8 mouse cellular contexts compared by ENCODE assay signal in the genomic region with DNA sequence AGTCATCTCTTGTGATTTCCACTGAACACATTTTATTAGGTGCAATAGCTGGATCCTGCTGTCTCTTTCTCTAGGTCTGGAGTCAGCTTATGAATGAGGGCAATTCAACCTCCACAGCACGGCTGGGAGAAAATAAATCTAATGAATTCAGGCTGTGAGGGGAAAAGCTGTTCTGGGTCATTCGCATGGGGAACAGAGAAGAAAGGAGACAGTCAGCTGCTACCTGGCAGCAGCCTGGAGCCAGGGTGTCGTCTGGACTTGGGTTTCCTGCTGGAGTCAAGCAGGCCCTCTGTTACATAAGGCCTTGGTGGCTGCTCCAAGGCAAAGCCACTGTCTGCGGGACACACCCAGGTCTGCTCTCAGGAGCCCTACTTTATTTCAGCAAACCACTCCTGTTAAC.
DNase-seq lines count a peak whose midpoint lies in the region; ATAC-seq and TF ChIP-seq lines count a peak whose summit lies in the region.

No protein-coding gene starts in this region.

- H3K9ac ChIP-seq in heart, adult 2 months (ENCODE audit: low read depth, low read length), result no peak overlapping the region
- no peak overlapping the region for H3K9ac ChIP-seq in heart, embryonic 12.5 days
- H3K9ac ChIP-seq in embryonic facial prominence, embryonic 15.5 days, result no peak overlapping the region
- no peak overlapping the region for H3K9ac ChIP-seq in limb, embryonic 11.5 days (ENCODE audit: low read length)
- H3K9ac ChIP-seq in forebrain, embryonic 15.5 days (replicated peaks), result no peak overlapping the region

- intact Hi-C loops in heart, adult 2 months (cut with DNase I), result loop anchor here (5.0 kb wide), 1 partner anchor 76 kb away; no protein-coding TSS in a partner anchor

- H3K4me3 ChIP-seq in heart, adult 2 months, result no peak overlapping the region
- no peak overlapping the region for H3K4me3 ChIP-seq in heart, embryonic 12.5 days
- no peak overlapping the region for H3K4me3 ChIP-seq in embryonic facial prominence, embryonic 15.5 days (replicated peaks)
- H3K4me3 ChIP-seq in limb, embryonic 11.5 days (ENCODE audit: low read depth, low read length), result no peak overlapping the region
- H3K4me3 ChIP-seq in forebrain, embryonic 15.5 days, result no peak overlapping the region

- TF ChIP-seq POLR2A in heart, adult 2 months (IDR thresholded peaks at IDR 0.05; ENCODE audit: insufficient read depth, low read depth, low read length), result no peak

- WGBS in heart, adult 2 months, result 56% methylated on average over 4 of the region's 4 CpGs
- 57% methylated on average over 4 of the region's 4 CpGs for WGBS in heart, embryonic 12.5 days
- 27% methylated on average over 4 of the region's 4 CpGs for WGBS in embryonic facial prominence, embryonic 15.5 days
- 13% methylated on average over 4 of the region's 4 CpGs for WGBS in limb, embryonic 11.5 days
- 42% methylated on average over 4 of the region's 4 CpGs for WGBS in forebrain, embryonic 15.5 days

- no peaks in the 10 kb centered on the region for H3K27me3 ChIP-seq in heart, adult 2 months (ENCODE audit: control insufficient read depth, insufficient read depth, low read length)
- H3K27me3 ChIP-seq in heart, embryonic 12.5 days (replicated peaks), result no peaks in the 10 kb centered on the region
- no peaks in the 10 kb centered on the region for H3K27me3 ChIP-seq in embryonic facial prominence, embryonic 15.5 days
- no peaks in the 10 kb centered on the region for H3K27me3 ChIP-seq in limb, embryonic 11.5 days (ENCODE audit: control insufficient read depth, insufficient read depth, low read length)
- no peaks in the 10 kb centered on the region for H3K27me3 ChIP-seq in forebrain, embryonic 15.5 days

- H3K4me2 ChIP-seq in heart, embryonic 12.5 days, result no peak overlapping the region
- H3K4me2 ChIP-seq in embryonic facial prominence, embryonic 15.5 days (replicated peaks), result no peak overlapping the region
- H3K4me2 ChIP-seq in limb, embryonic 11.5 days (ENCODE audit: low read depth, severe bottlenecking), result no peak overlapping the region
- H3K4me2 ChIP-seq in forebrain, embryonic 15.5 days (replicated peaks), result no peak overlapping the region

- H3K9me3 ChIP-seq in heart, embryonic 12.5 days (replicated peaks), result no peaks in the 10 kb centered on the region
- no peaks in the 10 kb centered on the region for H3K9me3 ChIP-seq in embryonic facial prominence, embryonic 15.5 days (replicated peaks)
- H3K9me3 ChIP-seq in limb, embryonic 11.5 days (ENCODE audit: control insufficient read depth, low read length), result no peaks in the 10 kb centered on the region
- no peaks in the 10 kb centered on the region for H3K9me3 ChIP-seq in forebrain, embryonic 15.5 days

- ATAC-seq in heart, embryonic 12.5 days (ENCODE audit: insufficient number of reproducible peaks, low FRiP score), result no peak
- no peak for ATAC-seq in embryonic facial prominence, embryonic 15.5 days (ENCODE audit: insufficient number of reproducible peaks, low FRiP score, low TSS enrichment, low read depth)
- peak; percentile 86 for ATAC-seq in limb, embryonic 11.5 days (ENCODE audit: insufficient number of reproducible peaks, low FRiP score, low TSS enrichment, low read depth)
- ATAC-seq in forebrain, embryonic 15.5 days (replicated peaks), result no peak
- no peak for ATAC-seq in inflammation-experienced regulatory T-cells, adult 6 months

- peak; percentile 8 to 16 for DNase-seq in heart, adult 2 months
- DNase-seq in cerebellum, adult 11-12 months, result peak; percentile 22
- DNase-seq in limb, embryonic 11.5 days (ENCODE audit: low spot score), result peak; percentile 76
- DNase-seq in urinary bladder, postnatal 36 days (ENCODE audit: low spot score in 2 of 2), result no peak

- no peak for TF ChIP-seq CTCF in heart, adult 2 months (IDR thresholded peaks at IDR 0.05)

- no peaks in the 10 kb centered on the region for H3K79me2 ChIP-seq in heart, adult 2 months (replicated peaks; ENCODE audit: control insufficient read depth, insufficient read depth, low read length)

- no peaks in the 10 kb centered on the region for H3K4me1 ChIP-seq in heart, adult 2 months (ENCODE audit: control insufficient read depth, insufficient read depth, low read length)
- no peaks in the 10 kb centered on the region for H3K4me1 ChIP-seq in heart, embryonic 12.5 days (replicated peaks)
- H3K4me1 ChIP-seq in embryonic facial prominence, embryonic 15.5 days, result no peaks in the 10 kb centered on the region
- peaks cover 9% of the 10 kb centered on the region; the same call in 1 of the 2 replicates for H3K4me1 ChIP-seq in limb, embryonic 11.5 days (ENCODE audit: control insufficient read depth, insufficient read depth, low read length)
- H3K4me1 ChIP-seq in forebrain, embryonic 15.5 days, result peaks cover 8% of the 10 kb centered on the region

- H3K27ac ChIP-seq in heart, adult 2 months, result no peak overlapping the region
- H3K27ac ChIP-seq in heart, embryonic 12.5 days (ENCODE audit: poor library complexity, severe bottlenecking), result no peak overlapping the region
- H3K27ac ChIP-seq in embryonic facial prominence, embryonic 15.5 days (replicated peaks), result peak overlapping the region; percentile 44; the same call in 1 of the 2 replicates
- H3K27ac ChIP-seq in limb, embryonic 11.5 days (replicated peaks; ENCODE audit: low read depth, low read length), result peak overlapping the region; percentile 78
- H3K27ac ChIP-seq in forebrain, embryonic 15.5 days (replicated peaks), result no peak overlapping the region

- no peak for TF ChIP-seq EP300 in heart, adult 2 months (IDR thresholded peaks at IDR 0.05; ENCODE audit: insufficient read depth, low read depth, low read length)

- H3K36me3 ChIP-seq in heart, adult 2 months (ENCODE audit: control insufficient read depth, insufficient read depth, low read length), result no peaks in the 10 kb centered on the region
- no peaks in the 10 kb centered on the region for H3K36me3 ChIP-seq in heart, embryonic 12.5 days
- H3K36me3 ChIP-seq in embryonic facial prominence, embryonic 15.5 days, result no peaks in the 10 kb centered on the region
- H3K36me3 ChIP-seq in limb, embryonic 11.5 days (ENCODE audit: control insufficient read depth, insufficient read depth, low read length), result no peaks in the 10 kb centered on the region
- no peaks in the 10 kb centered on the region for H3K36me3 ChIP-seq in forebrain, embryonic 15.5 days

Comparison
In these comparisons a context has a peak if more than half of its experiments do, and no peak if none do; other contexts are left out.
1. DNase-seq: peak in heart, adult 2 months (2 of 2), cerebellum, adult 11-12 months (single experiment) and limb, embryonic 11.5 days (single experiment); none in urinary bladder, postnatal 36 days (0 of 2).
2. H3K27ac ChIP-seq: peak in embryonic facial prominence, embryonic 15.5 days (single experiment) and limb, embryonic 11.5 days (single experiment); none in heart, adult 2 months (single experiment), heart, embryonic 12.5 days (single experiment) and forebrain, embryonic 15.5 days (single experiment).